27 mouse cellular contexts compared by ENCODE assay signal in the genomic region with DNA sequence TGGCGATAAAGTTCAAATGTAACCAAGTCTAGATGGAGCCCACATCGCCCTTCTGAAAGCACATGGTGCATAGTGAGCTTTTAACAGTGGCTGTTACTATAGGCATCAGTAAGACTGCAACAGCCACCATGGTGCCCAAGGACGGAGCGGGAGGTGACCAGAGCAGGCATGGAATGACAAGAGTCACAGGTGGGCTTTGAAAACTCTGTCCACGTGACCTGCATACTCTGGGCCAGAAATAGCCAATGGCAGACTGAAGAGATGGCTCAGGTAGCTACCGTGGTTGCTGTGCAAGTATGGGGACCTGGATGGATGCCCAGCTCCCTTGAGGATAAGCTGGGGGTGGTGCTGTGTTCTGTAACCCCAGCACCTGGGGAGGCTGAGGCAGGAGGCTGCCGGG. TPM values are rescaled to one million over a fixed set of nuclear protein-coding genes. Genes with fewer than 3 reads are reported as not detected.
DNase-seq lines count a peak whose midpoint lies in the region; ATAC-seq lines count a peak whose summit lies in the region.
"Had no signal": no experiment of that assay in that cellular context is flagged by ENCODE, and none has a peak within 500 bp of the region (broad histone marks: within the 10 kb centered on the region; RNA-seq: fewer than 3 reads in every experiment).

No protein-coding gene starts in this region.

- H3K27me3 ChIP-seq in heart, embryonic 12.5 days (replicated peaks): no peaks in the 10 kb centered on the region
- H3K27me3 ChIP-seq: forebrain, embryonic 15.5 days; hindbrain, embryonic 13.5 days had no signal

- 86% methylated on average over 7 of the region's 7 CpGs for WGBS in heart, embryonic 12.5 days

- no peak overlapping the region for H3K27ac ChIP-seq in heart, embryonic 12.5 days (ENCODE audit: poor library complexity, severe bottlenecking)
- H3K27ac ChIP-seq: embryonic facial prominence, embryonic 10.5 days; embryonic facial prominence, embryonic 13.5 days; forebrain, embryonic 12.5 days; forebrain, embryonic 15.5 days; hindbrain, embryonic 10.5 days; hindbrain, embryonic 13.5 days had no signal

- no peaks in the 10 kb centered on the region for H3K36me3 ChIP-seq in heart, embryonic 12.5 days
- H3K36me3 ChIP-seq: embryonic facial prominence, embryonic 10.5 days; embryonic facial prominence, embryonic 13.5 days; forebrain, embryonic 12.5 days; forebrain, embryonic 15.5 days; G1E; hindbrain, embryonic 10.5 days; hindbrain, embryonic 13.5 days had no signal

- no peaks in the 10 kb centered on the region for H3K9me3 ChIP-seq in heart, embryonic 12.5 days (replicated peaks)
- H3K9me3 ChIP-seq: embryonic facial prominence, embryonic 10.5 days; embryonic facial prominence, embryonic 13.5 days; forebrain, embryonic 12.5 days; forebrain, embryonic 15.5 days; hindbrain, embryonic 10.5 days; hindbrain, embryonic 13.5 days had no signal

- H3K4me3 ChIP-seq in heart, embryonic 12.5 days: no peak overlapping the region
- H3K4me3 ChIP-seq: embryonic facial prominence, embryonic 10.5 days; embryonic facial prominence, embryonic 13.5 days; erythroblast, embryonic 14.5 days; forebrain, embryonic 12.5 days; forebrain, embryonic 15.5 days; hindbrain, embryonic 10.5 days; hindbrain, embryonic 13.5 days had no signal

- ATAC-seq in heart, embryonic 12.5 days (ENCODE audit: insufficient number of reproducible peaks, low FRiP score): no peak
- peak; percentile 17 for ATAC-seq in activated CD4-positive, CD25-positive, alpha-beta regulatory T cell, adult 4 months
- ATAC-seq in CD4-positive, CD25-positive, alpha-beta regulatory T cell, adult 4 months: no peak
- ATAC-seq: forebrain, embryonic 15.5 days; hindbrain, embryonic 16.5 days; intestine, embryonic 16.5 days; Patski had no signal

- H3K9ac ChIP-seq in heart, embryonic 12.5 days: no peak overlapping the region
- H3K9ac ChIP-seq: embryonic facial prominence, embryonic 13.5 days; forebrain, embryonic 12.5 days; forebrain, embryonic 15.5 days; hindbrain, embryonic 13.5 days had no signal

- peak; percentile 86 for DNase-seq in heart, adult 11 months
- DNase-seq in B cell, adult 2 months: peak; percentile 35 to 40
- DNase-seq in thymus, adult 18-20 months: no peak
- DNase-seq: adrenal gland, adult 2 months; adrenal gland, postnatal 14 days; cerebellum, adult 11-12 months; cerebellum, adult 8-10 months; cerebellum, postnatal 10 days; cerebellum, postnatal 36 days; embryo, embryonic 11 days; gastrocnemius, postnatal 14 days; heart, postnatal 36 days; kidney, adult 18-20 months had no signal

- no peak overlapping the region for H3K4me2 ChIP-seq in heart, embryonic 12.5 days
- H3K4me2 ChIP-seq: embryonic facial prominence, embryonic 13.5 days; forebrain, embryonic 12.5 days; forebrain, embryonic 15.5 days; hindbrain, embryonic 13.5 days had no signal

- H3K4me1 ChIP-seq in heart, embryonic 12.5 days (replicated peaks): peaks cover 20% of the 10 kb centered on the region
- H3K4me1 ChIP-seq: forebrain, embryonic 12.5 days; forebrain, embryonic 15.5 days; hindbrain, embryonic 13.5 days had no signal

RNA-seq across cellular contexts. Expression of gene Foxn3, which starts 47.5 kb away (rescaled TPM):
- 66.2 and 69.1 TPM in 2 replicates for polyA plus RNA-seq in heart, embryonic 12.5 days (2016; fragmentation: Nextera tagmentation; extraction: Ambion mirVana)
- polyA plus RNA-seq in activated CD4-positive, CD25-positive, alpha-beta regulatory T cell, adult 4 months (2017; shearing (Covaris generic)): 100 to 1,000 TPM in 1 of 2 experiments, 10 to 100 TPM in 1; 91.7 to 138 TPM
- 100 to 1,000 TPM; 129 to 166 TPM for polyA plus RNA-seq in CD4-positive, CD25-positive, alpha-beta regulatory T cell, adult 4 months (2017; shearing (Covaris generic))

Comparison
In these comparisons a context has a peak if more than half of its experiments do, and no peak if none do; other contexts are left out.
1. DNase-seq: peak in heart, adult 11 months (single experiment) and B cell, adult 2 months (2 of 2); none in thymus, adult 18-20 months (0 of 2).